Mouse (Mus musculus) embryo, embryonic 10 days (tissue): ENCODE measurements around the gene Pcnx.

ENCODE experiments used
- DNase-seq: peaks from one replicate; pipeline ENCODE4 v3.0.0-alpha.2; 2015; ENCODE audit warnings: low spot score

Gene Pcnx

GRCm38 (mm10) chr12:81904456-81904855 is 44.6 kb downstream of the Pcnx start:
- no peak for DNase-seq

- no peak for DNase-seq
Measured at GRCm38 (mm10) chr12:81905865-81906264, 46.0 kb downstream of the Pcnx start.

- no peak for DNase-seq
Measured at GRCm38 (mm10) chr12:81907741-81908357, 48.0 kb downstream of the Pcnx start.

GRCm38 (mm10) chr12:81910439-81910838 is 50.6 kb downstream of the Pcnx start:
- DNase-seq = no peak

- peak; percentile 83 for DNase-seq
Measured at GRCm38 (mm10) chr12:81915176-81915950, 55.5 kb downstream of the Pcnx start.

GRCm38 (mm10) chr12:81918346-81918745 is 58.5 kb downstream of the Pcnx start:
- no peak for DNase-seq

- no peak for DNase-seq
Measured at GRCm38 (mm10) chr12:81918886-81919285, 59.1 kb downstream of the Pcnx start.

- no peak for DNase-seq
Measured at GRCm38 (mm10) chr12:81920027-81920426, 60.2 kb downstream of the Pcnx start.

- DNase-seq = no peak
Measured at GRCm38 (mm10) chr12:81920614-81921013, 60.8 kb downstream of the Pcnx start.

- DNase-seq = no peak
Measured at GRCm38 (mm10) chr12:81921785-81922184, 62.0 kb downstream of the Pcnx start.

GRCm38 (mm10) chr12:81922838-81923237 is 63.0 kb downstream of the Pcnx start:
- DNase-seq = no peak

GRCm38 (mm10) chr12:81927163-81927562 is 67.3 kb downstream of the Pcnx start:
- DNase-seq = no peak

- DNase-seq = no peak
Measured at GRCm38 (mm10) chr12:81927643-81928381, 68.0 kb downstream of the Pcnx start.

- DNase-seq = no peak
Measured at GRCm38 (mm10) chr12:81928382-81928770, 68.6 kb downstream of the Pcnx start.

GRCm38 (mm10) chr12:81932015-81932414 is 72.2 kb downstream of the Pcnx start:
- no peak for DNase-seq

GRCm38 (mm10) chr12:81933430-81933829 is 73.6 kb downstream of the Pcnx start:
- DNase-seq = no peak

GRCm38 (mm10) chr12:81934510-81934909 is 74.7 kb downstream of the Pcnx start:
- no peak for DNase-seq

- peak; percentile 54 for DNase-seq
Measured at GRCm38 (mm10) chr12:81936066-81936465, 76.2 kb downstream of the Pcnx start.

- peak; percentile 13 for DNase-seq
Measured at GRCm38 (mm10) chr12:81941191-81941590, 81.4 kb downstream of the Pcnx start.

GRCm38 (mm10) chr12:81943331-81944062 is 83.7 kb downstream of the Pcnx start:
- DNase-seq = no peak

GRCm38 (mm10) chr12:81949026-81949425 is 89.2 kb downstream of the Pcnx start:
- no peak for DNase-seq

GRCm38 (mm10) chr12:81950016-81950415 is 90.2 kb downstream of the Pcnx start:
- no peak for DNase-seq
